Mouse (Mus musculus) liver, embryonic 14.5 days (tissue): ENCODE results near the gene Btbd6. TPM values are rescaled to one million over a fixed set of nuclear protein-coding genes. Genes with fewer than 3 reads are reported as not detected.

Experiments
- ATAC-seq: fragments of 200-750 bp; cut with Nextera tagmentation; 2 replicates; pipeline ENCODE4 v1.8.0; 2017; ENCODE audit warnings: moderate number of reproducible peaks, mild to moderate bottlenecking, moderate library complexity; ENCODE audit not compliant: insufficient read depth
- DNase-seq, 3 experiments: peaks; one replicate each; pipeline ENCODE4 v3.0.0-alpha.2; 2012 to 2013; ENCODE audit warnings: low read depth in 3 of 3, low spot score in 3 of 3
- H3K27ac ChIP-seq: fragments of 300-500 bp; sonication (generic); 2 replicates; pipeline ENCODE4 v1.5.1; 2014; ENCODE audit warnings: moderate library complexity, mild to moderate bottlenecking, control low read depth, inconsistent platforms
- H3K27me3 ChIP-seq: fragments of 300-500 bp; sonication (generic); 2 replicates; pipeline ENCODE4 v1.6.1; 2014; ENCODE audit warnings: mild to moderate bottlenecking, low read length, moderate library complexity; ENCODE audit not compliant: control insufficient read depth, insufficient read depth
- H3K36me3 ChIP-seq: fragments of 300-500 bp; sonication (generic); replicated peaks from 2 replicates; pipeline ENCODE4 v1.6.1; 2014; ENCODE audit warnings: low read depth; ENCODE audit not compliant: control insufficient read depth, insufficient read depth
- H3K4me1 ChIP-seq, 2 experiments: fragments of 200-500 bp in 1 of 2; fragments of 300-500 bp in 1 of 2; sonication (generic) in 1 of 2; replicated peaks; 2 replicates each; pipeline ENCODE4 v1.6.1; 2012 to 2014; ENCODE audit warnings: antibody characterized with exemption in 1 of 2, inconsistent platforms in 1 of 2, low read length in 1 of 2; ENCODE audit not compliant: control insufficient read depth in 2 of 2, insufficient read depth in 2 of 2
- H3K4me2 ChIP-seq: fragments of 300-500 bp; sonication (generic); 2 replicates; pipeline ENCODE4 v1.6.1; 2014; ENCODE audit warnings: low read depth, mild to moderate bottlenecking, control low read depth, moderate library complexity
- H3K4me3 ChIP-seq, 2 experiments: fragments of 200-500 bp in 1 of 2; fragments of 300-500 bp in 1 of 2; sonication (generic) in 1 of 2; 2 replicates each; pipeline ENCODE4 v1.5.1; 2012 to 2014; ENCODE audit warnings: low read depth in 2 of 2, low read length in 2 of 2, mild to moderate bottlenecking in 2 of 2, control low read depth in 1 of 2, inconsistent platforms in 1 of 2, moderate library complexity in 1 of 2; ENCODE audit not compliant: insufficient read depth in 1 of 2
- H3K9ac ChIP-seq: fragments of 300-500 bp; sonication (generic); replicated peaks from 2 replicates; pipeline ENCODE4 v1.6.1; 2014; ENCODE audit warnings: mild to moderate bottlenecking, control low read depth, moderate library complexity
- H3K9me3 ChIP-seq: fragments of 300-500 bp; sonication (generic); 2 replicates; pipeline ENCODE4 v1.6.1; 2016; ENCODE audit warnings: low read length, mixed read lengths; ENCODE audit not compliant: control insufficient read depth
- CTCF ChIP-seq: IDR thresholded peaks from 2 replicates; pipeline ENCODE4 v1.5.1; 2016; ENCODE audit warnings: antibody characterized with exemption, low read depth, control low read depth
- EP300 ChIP-seq: IDR thresholded peaks from 2 replicates; pipeline ENCODE4 v1.6.1; 2016; ENCODE audit warnings: antibody characterized with exemption, low read depth
- WGBS: fragments of 180-500 bp; shearing (Covaris S2); extraction: QIAGEN DNeasy Blood & Tissue Kit; methylation state at CpG from one replicate; pipeline ENCODE4 v1.1.7; 2014; ENCODE audit not compliant: insufficient replicate concordance; 5-methylcytosine and 5-hydroxymethylcytosine counted together
- polyA plus RNA-seq, 2 experiments: library from polyadenylated mRNA; depleted of rRNA in 1 of 2; stranded (reverse) in 1 of 2; unstranded in 1 of 2; fragments of >200 nt; fragmentation: Nextera tagmentation in 1 of 2; extraction: Ambion mirVana in 1 of 2; gene quantifications; 2 replicates each; pipeline versions ENCODE4 v1.2.1 to v1.2.3; 2012 to 2014

The Btbd6 gene
- polyA plus RNA-seq, 2 experiments: 3.3 to 5.5 TPM

GRCm38 (mm10) chr12:112982031-112982430 is 5.7 kb downstream of the Btbd6 start:
- H3K27ac ChIP-seq: no peak overlapping the region
- H3K4me3 ChIP-seq: no peak overlapping the region
- H3K4me1 ChIP-seq: no peaks in the 10 kb centered on the region; a peak in 1 of 4 replicates
- no peak for TF ChIP-seq EP300
- 84% methylated on average over 2 of the region's 2 CpGs for WGBS
- DNase-seq: no peak
- no peak overlapping the region for H3K4me2 ChIP-seq
- no peak for ATAC-seq
- H3K27me3 ChIP-seq: no peaks in the 10 kb centered on the region
- H3K9me3 ChIP-seq: no peaks in the 10 kb centered on the region
- H3K36me3 ChIP-seq: peaks cover 30% of the 10 kb centered on the region
- no peak overlapping the region for H3K9ac ChIP-seq

GRCm38 (mm10) chr12:112985346-112985745 is 9.1 kb downstream of the Btbd6 start:
- no peak overlapping the region for H3K4me2 ChIP-seq
- H3K4me1 ChIP-seq: 0 out of 4 replicates have a peak, but pooled peaks cover 0 to 2% of the 10 kb centered on the region in 2 experiments
- H3K27me3 ChIP-seq: no peaks in the 10 kb centered on the region
- no peak overlapping the region for H3K27ac ChIP-seq
- no peak overlapping the region for H3K4me3 ChIP-seq
- TF ChIP-seq EP300: no peak
- peak; percentile 70 for TF ChIP-seq CTCF
- WGBS: 84% methylated on average over 6 of the region's 6 CpGs
- no peaks in the 10 kb centered on the region for H3K9me3 ChIP-seq
- DNase-seq (no peak), ATAC-seq (no peak)
- no peak overlapping the region for H3K9ac ChIP-seq
- H3K36me3 ChIP-seq: peaks cover 27% of the 10 kb centered on the region

GRCm38 (mm10) chr12:112987877-112988276 is 11.6 kb downstream of the Btbd6 start:
- DNase-seq (no peak), ATAC-seq (no peak)
- Histone ChIP-seq H3K4me1 (peaks cover 0 to 2% of the 10 kb centered on the region in 2 experiments; a peak in 2 of 4 replicates), H3K27ac (no peak overlapping the region), H3K4me2 (no peak overlapping the region), H3K9ac (no peak overlapping the region), H3K4me3 (no peak overlapping the region), H3K27me3 (no peaks in the 10 kb centered on the region), H3K9me3 (no peaks in the 10 kb centered on the region), H3K36me3 (peaks cover 21% of the 10 kb centered on the region)
- TF ChIP-seq CTCF (peak; percentile 69), EP300 (no peak)
- 70% methylated on average over 6 of the region's 6 CpGs for WGBS

GRCm38 (mm10) chr12:112990706-112991405 is 14.6 kb downstream of the Btbd6 start:
- Histone ChIP-seq H3K9ac (no peak overlapping the region), H3K4me2 (no peak overlapping the region), H3K27ac (no peak overlapping the region), H3K9me3 (no peaks in the 10 kb centered on the region), H3K27me3 (no peaks in the 10 kb centered on the region), H3K36me3 (peaks cover 19% of the 10 kb centered on the region), H3K4me1 (peaks cover 0 to 2% of the 10 kb centered on the region in 2 experiments; a peak in 2 of 4 replicates), H3K4me3 (no peak overlapping the region)
- ATAC-seq (no peak), DNase-seq (no peak)
- WGBS: 70% methylated on average over 5 of the region's 5 CpGs
- TF ChIP-seq EP300 (no peak), CTCF (no peak)

- no peaks in the 10 kb centered on the region for H3K27me3 ChIP-seq
- TF ChIP-seq CTCF (no peak), EP300 (no peak)
- H3K9me3 ChIP-seq: no peaks in the 10 kb centered on the region
- DNase-seq (no peak), ATAC-seq (no peak)
- H3K4me2 ChIP-seq: no peak overlapping the region
- H3K9ac ChIP-seq: no peak overlapping the region
- no peak overlapping the region for H3K27ac ChIP-seq
- peaks cover 0 to 2% of the 10 kb centered on the region in 2 experiments; a peak in 2 of 4 replicates for H3K4me1 ChIP-seq
- H3K36me3 ChIP-seq: peaks cover 15% of the 10 kb centered on the region
- 13% methylated on average over 2 of the region's 2 CpGs for WGBS
- no peak overlapping the region for H3K4me3 ChIP-seq
These were observed 15.2 kb downstream of the Btbd6 start for GRCm38 (mm10) chr12:112991444-112991843.
